Mouse (Mus musculus): ENCODE data around the gene Heatr5a.

The Heatr5a gene

GRCm38 (mm10) chr12:51971070-51971664 is at the start of gene Heatr5a:
TSS of gene Heatr5a (minus strand) at chr12:51971321.
- in situ Hi-C loops (cut with MboI, MseI): no loop called here

- in situ Hi-C loops (cut with MboI, MseI): no loop called here
Observed at GRCm38 (mm10) chr12:52014494-52015029, 43.4 kb upstream of the Heatr5a start.

GRCm38 (mm10) chr12:52014044-52014443 is 42.9 kb upstream of the Heatr5a start:
- in situ Hi-C loops (cut with MboI, MseI): no loop called here

GRCm38 (mm10) chr12:52013274-52013673 is 42.2 kb upstream of the Heatr5a start:
- in situ Hi-C loops (cut with MboI, MseI): no loop called here

GRCm38 (mm10) chr12:52012159-52012558 is 41.0 kb upstream of the Heatr5a start:
- in situ Hi-C loops (cut with MboI, MseI): no loop called here

- in situ Hi-C loops (cut with MboI, MseI): no loop called here
Observed at GRCm38 (mm10) chr12:52010630-52010961, 39.5 kb upstream of the Heatr5a start.

GRCm38 (mm10) chr12:52009928-52010629 is 39.0 kb upstream of the Heatr5a start:
- in situ Hi-C loops (cut with MboI, MseI): loop anchor here (5.0 to 10.0 kb wide), 3 partner anchors 185 to 627 kb away; partner anchors contain the start of gene Hectd1

- in situ Hi-C loops (cut with MboI, MseI): loop anchor here (5.0 to 10.0 kb wide), 3 partner anchors 182 to 631 kb away; partner anchors contain the start of gene Hectd1
Observed at GRCm38 (mm10) chr12:52006633-52006994, 35.5 kb upstream of the Heatr5a start.

- in situ Hi-C loops (cut with MboI, MseI): loop anchor here (5.0 to 10.0 kb wide), 3 partner anchors 181 to 631 kb away; partner anchors contain the start of gene Hectd1
Observed at GRCm38 (mm10) chr12:52005877-52006632, 34.9 kb upstream of the Heatr5a start, which contains the start of gene Dtd2. TSS of gene Dtd2 (minus strand) at chr12:52006501.

GRCm38 (mm10) chr12:52002746-52003145 is 31.6 kb upstream of the Heatr5a start:
- in situ Hi-C loops (cut with MboI, MseI): loop anchor here (10.0 kb wide), 2 partner anchors 178 to 318 kb away; partner anchors contain the start of gene Hectd1

GRCm38 (mm10) chr12:52001544-52001943 is 30.4 kb upstream of the Heatr5a start:
- in situ Hi-C loops (cut with MboI, MseI): loop anchor here (10.0 kb wide), 2 partner anchors 177 to 317 kb away; partner anchors contain the start of gene Hectd1

GRCm38 (mm10) chr12:51998366-51998932 is 27.3 kb upstream of the Heatr5a start:
- in situ Hi-C loops (cut with MboI, MseI): no loop called here

GRCm38 (mm10) chr12:51995738-51996536 is 24.8 kb upstream of the Heatr5a start:
- in situ Hi-C loops (cut with MboI, MseI): no loop called here

GRCm38 (mm10) chr12:51990629-51991028 is 19.5 kb upstream of the Heatr5a start:
- in situ Hi-C loops (cut with MboI, MseI): no loop called here

- in situ Hi-C loops (cut with MboI, MseI): no loop called here
Observed at GRCm38 (mm10) chr12:51988536-51988935, 17.4 kb upstream of the Heatr5a start.

GRCm38 (mm10) chr12:51985826-51986225 is 14.7 kb upstream of the Heatr5a start:
- in situ Hi-C loops (cut with MboI, MseI): no loop called here

- in situ Hi-C loops (cut with MboI, MseI): no loop called here
Observed at GRCm38 (mm10) chr12:51985163-51985748, 14.1 kb upstream of the Heatr5a start.

- in situ Hi-C loops (cut with MboI, MseI): no loop called here
Observed at GRCm38 (mm10) chr12:51983625-51984024, 12.5 kb upstream of the Heatr5a start.

- in situ Hi-C loops (cut with MboI, MseI): no loop called here
Observed at GRCm38 (mm10) chr12:51976531-51976930, 5.4 kb upstream of the Heatr5a start.

- in situ Hi-C loops (cut with MboI, MseI): no loop called here
Observed at GRCm38 (mm10) chr12:51974381-51974780, 3.3 kb upstream of the Heatr5a start.
